Mouse (Mus musculus) frontal cortex, postnatal 10 days (tissue): Measurements from ENCODE around the gene Acot11.

Source experiments
- DNase-seq, 2 experiments: peaks; one replicate each; pipeline ENCODE4 v3.0.0; 2022; ENCODE audit warnings: low spot score in 2 of 2, mixed read lengths in 1 of 2

Gene Acot11

DNA sequence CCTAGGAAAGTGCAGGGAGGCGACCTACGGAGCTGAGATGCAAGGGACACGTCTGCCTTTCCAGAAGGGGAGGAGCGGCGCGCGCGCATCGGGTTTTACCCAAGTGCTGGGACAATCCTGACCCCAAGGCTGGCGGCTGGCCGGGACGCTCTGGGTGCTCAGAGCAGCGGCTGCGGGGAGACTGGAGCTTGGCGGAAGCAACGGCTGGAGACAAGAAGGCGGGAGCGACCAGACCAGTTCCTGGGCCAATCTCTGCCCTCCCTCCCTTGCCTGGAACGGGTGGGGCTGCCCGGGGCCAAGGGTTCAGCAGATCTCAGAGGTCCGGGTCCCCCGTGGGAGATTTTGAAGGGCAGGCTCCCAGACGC lies at the start of gene Acot11:
Gene Acot11, minus strand, starts transcription at position 89 of the 365 bp plus-strand sequence.
- no peak for DNase-seq

- no peak for DNase-seq
Measured at GRCm38 (mm10) chr4:106848290-106849092, 43.7 kb upstream of the Acot11 start.

DNA sequence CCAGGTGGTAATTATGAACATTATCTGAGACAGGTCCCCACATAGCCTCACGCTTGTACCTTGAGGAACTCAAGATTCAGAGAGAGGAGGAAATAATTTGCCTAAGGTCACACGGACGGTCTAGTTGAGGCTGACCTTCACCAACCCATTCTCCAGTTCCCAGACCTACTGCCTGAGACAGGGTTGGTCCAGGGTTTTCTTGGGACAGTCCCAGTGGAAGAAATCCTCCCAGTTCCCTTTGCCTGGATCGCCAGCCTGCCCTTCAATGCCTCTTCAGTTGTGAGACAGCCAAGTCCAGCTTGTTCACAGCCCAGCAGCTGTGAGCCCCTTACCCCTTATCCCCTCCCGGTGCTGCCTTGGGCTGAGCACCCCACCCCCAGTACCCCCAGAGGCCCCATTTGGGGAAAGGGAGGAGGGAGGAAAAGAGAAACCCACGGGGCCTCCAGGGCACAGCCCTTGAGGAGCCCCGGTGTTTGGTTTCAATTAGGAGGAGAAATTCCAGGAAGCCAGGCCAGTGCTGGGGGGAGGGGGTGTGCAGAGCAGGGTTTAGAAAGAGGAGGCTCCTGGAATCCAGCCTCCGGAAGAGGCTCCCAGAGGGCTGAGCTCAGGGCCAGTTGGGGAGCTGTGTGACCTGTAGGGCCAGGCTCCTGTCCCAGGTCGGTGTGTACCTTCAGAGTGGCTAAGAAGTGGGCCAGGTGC lies 42.9 kb upstream of the Acot11 start:
- DNase-seq = no peak

DNA sequence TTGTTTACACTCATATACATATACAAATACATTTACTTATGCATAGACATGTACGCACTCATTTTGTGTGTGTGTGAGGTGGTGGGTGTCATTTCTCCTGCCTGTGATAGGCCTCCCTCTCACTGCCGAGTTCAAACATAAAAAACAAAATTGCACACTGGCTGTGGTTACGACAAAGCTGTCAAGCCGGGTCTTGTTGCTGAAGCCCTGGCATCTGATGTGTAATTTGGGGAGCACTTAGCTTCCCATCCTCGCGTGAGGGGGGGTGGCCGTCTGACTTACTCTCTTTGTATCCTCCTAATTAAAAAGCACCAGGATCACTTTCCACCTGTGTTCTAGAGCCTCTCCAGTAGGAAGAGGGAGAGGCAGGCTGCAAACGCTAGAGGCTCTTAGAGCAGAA lies 37.8 kb upstream of the Acot11 start:
- DNase-seq = no peak

DNA sequence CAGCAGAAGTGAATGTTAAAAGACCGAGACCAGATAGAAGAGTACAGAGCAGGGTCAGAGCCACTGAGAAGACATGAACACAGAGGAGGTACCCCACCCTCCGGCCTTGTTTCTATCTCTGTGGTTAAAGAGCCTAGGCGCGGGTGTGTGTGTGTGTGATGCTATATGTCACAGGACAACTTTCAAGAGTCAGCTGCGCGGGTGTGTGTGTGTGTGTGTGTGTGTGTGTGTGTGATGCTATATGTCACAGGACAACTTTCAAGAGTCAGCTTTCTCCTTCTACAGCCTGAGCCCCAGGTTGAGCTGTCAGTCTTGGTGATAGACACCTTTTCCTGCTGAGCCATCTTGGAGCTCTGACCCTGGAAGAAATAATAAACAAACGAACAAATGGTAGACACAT lies 37.1 kb upstream of the Acot11 start:
- no peak for DNase-seq

- no peak for DNase-seq
Measured at GRCm38 (mm10) chr4:106841303-106841702, 36.5 kb upstream of the Acot11 start.

DNA sequence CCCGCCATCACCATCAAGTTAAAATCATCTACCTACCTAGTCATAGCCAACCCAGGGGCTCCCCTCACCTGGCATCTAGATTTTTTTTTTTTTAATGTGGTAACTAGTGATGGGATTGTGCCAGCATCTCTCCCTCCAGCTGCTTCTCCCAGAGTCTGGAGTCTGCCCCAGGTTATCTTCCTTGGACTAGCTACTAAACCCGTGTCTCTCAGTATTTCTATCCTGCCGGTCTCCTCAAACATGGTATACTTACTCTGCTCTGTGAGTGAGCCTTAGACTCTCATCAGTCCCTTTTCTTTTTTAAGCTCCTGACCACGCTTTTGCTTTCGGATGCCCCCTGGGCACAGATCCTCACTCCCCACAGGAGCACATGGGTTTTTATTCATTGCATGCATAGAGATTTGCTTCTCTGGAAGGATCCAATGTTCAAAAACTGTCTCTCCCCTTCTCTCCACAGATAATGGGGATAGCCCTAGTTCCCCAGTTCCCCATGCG lies 35.9 kb upstream of the Acot11 start:
- DNase-seq = no peak

GRCm38 (mm10) chr4:106839964-106840611 lies 35.3 kb upstream of the Acot11 start:
- DNase-seq = peak; percentile 83 to 88

DNA sequence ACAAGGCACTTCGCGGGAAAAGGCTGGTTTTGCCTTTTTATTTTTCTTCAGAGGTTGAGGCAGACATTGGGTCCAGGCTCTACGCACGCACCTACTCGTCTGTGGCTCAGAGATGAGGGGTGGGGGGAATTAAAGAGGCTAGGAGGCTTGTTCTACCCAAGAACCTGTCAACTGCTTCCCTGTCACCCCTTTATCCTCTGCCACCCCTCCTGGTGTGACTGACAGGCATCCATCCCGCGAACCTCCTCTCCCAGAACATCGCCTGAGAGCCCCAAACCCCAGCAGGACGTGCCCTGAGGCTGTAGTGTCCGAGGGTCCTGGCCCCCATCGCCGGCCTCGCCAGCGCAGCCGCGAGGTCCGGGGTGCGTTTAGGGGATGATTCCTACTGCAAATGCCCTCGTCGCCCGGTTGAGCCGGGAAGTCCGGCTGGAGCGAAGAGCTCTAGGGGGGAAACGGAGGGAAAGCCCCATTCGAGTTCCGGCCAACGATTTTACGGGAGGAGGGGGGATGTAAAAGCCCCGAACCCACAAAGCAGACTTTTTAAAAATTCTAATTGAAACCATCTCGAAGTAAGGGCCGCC lies 34.5 kb upstream of the Acot11 start:
- DNase-seq = peak in 1 of 2 experiments; percentile 44

DNA sequence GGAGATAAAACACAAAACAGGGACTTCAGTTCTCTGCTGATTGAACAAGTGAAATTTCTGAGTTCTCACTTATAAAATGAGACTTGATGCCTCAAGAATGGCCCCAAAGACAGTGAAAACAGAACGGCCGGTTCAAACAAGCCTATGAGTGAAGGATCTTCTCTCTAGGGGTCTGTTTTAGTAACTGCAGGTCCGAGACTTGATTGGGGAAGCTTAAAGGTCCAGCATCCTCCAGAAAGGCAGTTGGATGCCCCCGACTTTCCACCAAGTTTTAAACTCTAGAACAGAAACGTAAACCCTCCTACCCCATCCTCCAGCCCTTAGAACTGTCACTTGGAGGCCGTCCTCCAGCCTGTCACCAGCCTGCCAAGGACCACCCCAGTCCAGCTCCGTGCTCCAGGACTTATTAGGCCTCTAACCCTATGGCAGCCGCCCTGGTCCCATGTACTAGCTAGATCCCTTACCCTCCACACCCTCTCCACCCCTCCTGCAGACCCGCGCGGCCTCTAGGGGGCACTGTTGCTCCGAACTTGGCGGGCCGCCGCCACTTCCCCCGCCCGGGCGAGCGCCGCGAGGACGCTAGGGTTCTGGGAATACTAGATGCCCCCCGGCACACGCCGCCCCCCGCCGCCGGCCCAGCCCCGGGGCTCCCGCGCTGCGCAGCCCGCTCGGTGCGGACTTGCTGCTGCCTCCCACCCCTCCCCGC lies 33.9 kb upstream of the Acot11 start:
- peak; percentile 87 to 92 for DNase-seq

- DNase-seq = peak; percentile 78
Measured at GRCm38 (mm10) chr4:106837964-106838363, 33.2 kb upstream of the Acot11 start.

DNA sequence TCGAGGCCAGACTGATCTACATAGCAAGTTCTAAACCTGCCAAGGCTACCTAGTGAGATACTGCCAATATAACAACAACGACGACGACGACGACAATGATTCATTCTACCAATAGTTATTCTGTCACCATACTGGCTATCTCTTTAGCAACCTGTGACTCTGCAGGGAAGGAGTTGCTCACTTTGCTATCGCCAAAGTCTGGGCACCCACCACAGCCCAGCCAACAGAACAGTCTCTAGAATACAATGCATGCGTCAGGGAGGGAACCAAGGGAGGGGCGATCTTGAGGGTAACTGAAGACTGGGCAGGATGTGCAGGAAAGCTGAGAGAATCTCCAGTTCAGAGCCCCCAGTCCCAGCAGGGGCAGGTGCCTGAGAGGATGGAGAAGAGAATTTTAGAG lies 32.6 kb upstream of the Acot11 start:
- DNase-seq = no peak

GRCm38 (mm10) chr4:106830545-106831112 lies 25.8 kb upstream of the Acot11 start:
- DNase-seq = no peak

- peak; percentile 66 to 77 for DNase-seq
Measured at GRCm38 (mm10) chr4:106827738-106828361, 23.1 kb upstream of the Acot11 start.

DNA sequence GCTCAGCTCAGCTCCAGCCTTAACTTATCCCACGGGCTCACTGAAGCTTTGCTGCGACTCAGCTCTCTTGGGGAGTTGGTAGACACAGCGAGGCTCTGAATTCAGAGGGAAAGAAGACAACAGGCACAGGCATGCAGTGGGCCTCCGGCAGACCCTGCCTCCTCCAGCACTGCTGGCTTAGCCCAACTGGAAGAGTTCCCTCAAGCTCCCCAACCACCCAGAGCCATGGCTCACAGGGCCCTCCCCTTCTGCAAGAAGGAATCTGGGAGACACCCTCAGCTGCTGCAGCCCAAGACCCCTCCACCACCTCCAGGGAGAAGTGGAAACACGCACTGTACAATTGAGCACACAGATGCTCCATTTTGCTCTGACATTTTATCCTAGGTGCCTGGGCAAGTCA lies 20.4 kb upstream of the Acot11 start:
- DNase-seq = no peak

- DNase-seq = no peak
Measured at GRCm38 (mm10) chr4:106819404-106819803, 14.6 kb upstream of the Acot11 start.

DNA sequence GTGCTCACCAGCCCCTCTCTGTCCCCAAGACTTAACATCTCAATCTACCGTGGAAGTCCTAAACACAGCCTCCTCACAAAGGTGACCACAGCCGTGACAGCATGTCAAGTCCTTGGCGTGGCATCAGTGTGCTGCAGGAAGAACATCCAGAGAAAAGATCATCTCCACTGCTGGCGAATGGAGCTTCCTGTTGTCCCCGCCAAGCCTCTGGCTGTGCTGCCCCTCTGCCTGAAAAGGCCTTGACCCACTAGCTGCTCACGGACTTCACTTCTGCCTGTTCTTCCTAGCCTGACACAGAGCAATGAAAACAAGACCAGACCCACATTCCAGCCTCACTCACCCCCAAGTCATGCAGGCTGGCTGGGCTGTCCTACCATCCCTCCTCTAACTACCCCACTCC lies 13.5 kb upstream of the Acot11 start:
- DNase-seq = no peak

GRCm38 (mm10) chr4:106817017-106817416 lies 12.2 kb upstream of the Acot11 start:
- no peak for DNase-seq

GRCm38 (mm10) chr4:106815396-106816324 lies 10.9 kb upstream of the Acot11 start:
- DNase-seq = no peak

GRCm38 (mm10) chr4:106811162-106811561 lies 6.4 kb upstream of the Acot11 start:
- no peak for DNase-seq
